Mouse (Mus musculus): ENCODE measurements around the gene Cutal. TPM values are rescaled to one million over a fixed set of nuclear protein-coding genes. Genes with fewer than 3 reads are reported as not detected.

Gene Cutal
- total RNA-seq, 2 experiments from 2014 or later, result 0.17 to 0.69 TPM

DNA sequence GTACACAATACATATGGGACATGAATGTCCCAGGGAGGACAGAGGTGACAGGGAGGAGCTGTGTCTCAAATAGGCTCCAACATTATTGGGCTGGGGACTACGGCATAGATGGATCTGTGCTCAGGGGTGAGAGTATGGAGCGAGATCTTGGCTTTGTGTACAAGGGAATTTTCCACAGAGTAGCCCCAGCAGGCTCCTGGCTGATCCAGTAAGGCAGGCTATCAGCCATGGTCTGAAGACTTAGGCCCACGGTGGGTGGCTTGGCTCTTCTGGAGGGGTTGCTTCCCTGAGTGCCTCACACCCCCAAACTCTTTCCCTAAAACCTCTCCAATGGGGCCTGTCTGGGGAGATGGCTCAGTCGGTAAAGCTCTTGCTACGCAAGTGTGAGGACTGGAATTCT is 66.0 kb downstream of the Cutal start:
- no peak overlapping the region for H3K27ac ChIP-seq
- no peak overlapping the region for H3K4me3 ChIP-seq
- intact Hi-C loops (cut with DNase I), result no loop called here
- no peak for DNase-seq
- no peak for TF ChIP-seq CTCF (IDR thresholded peaks at IDR 0.05)

- no peak for TF ChIP-seq CTCF (IDR thresholded peaks at IDR 0.05)
- Histone ChIP-seq H3K4me3 (no peak overlapping the region), H3K27ac (no peak overlapping the region)
- no peak for DNase-seq
- intact Hi-C loops (cut with DNase I), result no loop called here
Observed at GRCm38 (mm10) chr2:34941061-34941675, 67.0 kb downstream of the Cutal start.

Other genes starting within 250 kb of the Cutal start
- 10 to 100 TPM; 34.0 to 35.5 TPM for gene Gapvd1, start 119.2 kb upstream of the Cutal start, total RNA-seq (2021)
- 100 to 1,000 TPM; 174 to 245 TPM for gene Hspa5, start 102.4 kb upstream of the Cutal start, total RNA-seq (2021)
- 1 to 10 TPM; 7.9 to 8.3 TPM for gene Rabepk, start 74.5 kb upstream of the Cutal start, total RNA-seq (2021)
- gene Fbxw2, start 48.1 kb upstream of the Cutal start, total RNA-seq (2021), result 10 to 100 TPM; 52.5 to 53.2 TPM
- under 1 TPM; 0.18 to 0.39 TPM for gene Gm34653, start 41.4 kb upstream of the Cutal start, total RNA-seq (2021)
- gene Psmd5, start 572 bp downstream of the Cutal start, total RNA-seq (2021), result 10 to 100 TPM; 12.6 to 14.7 TPM
- gene Phf19, start 39.6 kb downstream of the Cutal start, total RNA-seq (2021), result under 1 TPM; 0.54 to 0.61 TPM
- gene Traf1, start 87.4 kb downstream of the Cutal start, total RNA-seq (2021), result 1 to 10 TPM in 1 of 2 experiments, under 1 TPM in 1; 0.46 to 1.2 TPM
- gene Hc, start 187.0 kb downstream of the Cutal start, total RNA-seq (2021), result not detected
- gene AI182371, start 227.1 kb downstream of the Cutal start, total RNA-seq (2021), result not detected
- gene Cntrl, start 235.1 kb downstream of the Cutal start, total RNA-seq (2021), result 1 to 10 TPM; 8.0 to 8.4 TPM